Mouse (Mus musculus): ENCODE results near the gene Gm44503.

DNA sequence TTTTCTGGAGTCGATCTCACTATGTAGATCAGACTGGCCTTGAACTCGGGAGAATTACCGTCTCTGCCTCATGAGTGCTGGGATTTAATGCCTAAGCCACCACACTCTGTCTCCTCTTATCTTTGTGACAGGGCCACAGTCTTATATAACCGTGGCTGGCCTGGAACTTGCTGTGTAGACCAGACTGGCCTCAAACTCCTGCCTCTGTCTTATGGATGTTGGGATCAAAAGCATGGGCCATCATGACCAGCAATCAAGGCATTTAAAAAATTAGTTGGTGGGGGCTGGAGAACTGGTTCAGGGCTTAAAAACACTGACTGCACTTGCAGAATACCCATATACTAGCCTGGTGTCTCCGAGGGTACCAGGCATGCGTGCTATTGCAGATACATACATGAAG lies 81.4 kb downstream of the Gm44503 start, which contains the start of gene Pigb:
- TF ChIP-seq POLR2A (IDR thresholded peaks at IDR 0.05; ENCODE audit: low read depth, low read length) (no peak), CTCF (IDR thresholded peaks at IDR 0.05; ENCODE audit: extremely low read depth, insufficient read depth, insufficient read length, insufficient replicate concordance) (no peak)

All from spleen, adult 2 months (tissue).